Mouse (Mus musculus) retina, postnatal 7 days (tissue): ENCODE data around the gene Afdn.
"Not testable (repeated sequence)": the region's sequence is repeated elsewhere in the genome, so short reads cannot be mapped to it uniquely, and the experiment has no call there.

Source experiments
- DNase-seq: peaks from one replicate; pipeline ENCODE4 v3.0.0-alpha.2; 2012; ENCODE audit warnings: low read depth, low spot score

Gene Afdn

DNA sequence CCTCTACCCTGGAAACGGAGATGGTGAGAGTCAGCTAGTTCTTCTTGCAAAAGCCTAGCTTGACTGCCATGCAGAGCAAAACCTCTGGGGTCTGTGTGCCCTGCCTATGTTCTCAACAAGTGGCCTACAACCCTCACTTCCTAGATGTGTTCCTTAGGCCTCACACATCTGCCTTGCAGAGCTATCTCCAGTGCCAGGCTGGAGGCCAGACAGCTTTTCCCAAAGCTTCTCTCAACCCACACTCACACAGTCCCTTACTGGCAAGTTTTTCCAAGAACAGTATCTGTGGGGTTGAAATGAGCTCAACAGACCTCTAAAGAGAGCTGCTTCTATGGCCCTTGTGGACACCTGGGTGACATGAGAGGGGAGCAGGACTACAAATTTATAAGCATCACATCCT, 191.2 kb downstream of the Afdn start:
- DNase-seq, result not testable (repeated sequence)
